Comparison of ENCODE assay signal across 13 mouse cellular contexts in the genomic region with DNA sequence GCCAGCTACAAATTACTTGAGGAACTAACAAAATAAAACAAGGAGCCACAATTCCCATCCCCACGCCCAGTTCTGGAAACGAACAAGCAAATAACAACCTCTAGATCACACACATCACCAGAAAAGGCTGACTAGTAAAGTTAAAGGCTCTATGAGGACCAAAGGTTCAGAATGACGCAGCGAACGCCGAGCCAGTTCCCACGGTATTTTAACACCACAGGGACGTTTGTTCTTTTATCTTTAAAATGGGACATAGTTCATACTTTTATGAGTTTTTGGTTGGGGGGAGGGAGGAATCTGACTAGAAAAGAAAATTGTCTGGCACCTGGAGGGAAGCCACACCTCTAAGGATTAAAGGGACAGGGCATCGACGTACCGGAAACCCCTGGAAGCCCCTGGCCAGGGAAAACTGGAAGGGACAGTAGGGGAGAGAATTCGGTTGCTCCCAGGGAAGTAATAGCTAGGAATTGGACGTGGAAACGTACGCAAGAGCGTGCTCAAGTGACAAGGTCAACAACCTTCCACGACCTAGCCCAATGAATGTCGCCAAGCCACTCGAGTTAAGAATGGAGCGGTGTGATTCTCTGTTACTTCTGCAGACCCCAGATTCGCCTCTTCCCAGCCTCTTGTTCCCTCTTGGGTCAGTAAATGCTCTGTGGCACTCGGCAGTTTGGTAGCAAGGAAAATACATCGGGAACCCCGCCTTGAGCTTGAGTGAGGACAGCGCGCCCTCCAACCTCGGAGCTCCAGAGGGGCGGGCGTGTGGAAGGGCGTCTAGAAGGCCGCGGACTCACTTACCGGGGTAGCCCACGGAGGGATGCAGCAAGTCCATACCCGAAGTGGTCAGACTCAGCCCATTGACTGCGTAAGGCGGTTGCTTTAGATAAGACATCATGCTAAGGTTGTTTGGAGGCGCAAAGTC. TPM values are rescaled to one million over a fixed set of nuclear protein-coding genes. Genes with fewer than 3 reads are reported as not detected.
DNase-seq lines count a peak whose midpoint lies in the region; ATAC-seq and TF ChIP-seq lines count a peak whose summit lies in the region.
"Had no signal": no experiment of that assay in that cellular context is flagged by ENCODE, and none has a peak within 500 bp of the region (broad histone marks: within the 10 kb centered on the region; RNA-seq: fewer than 3 reads in every experiment).

No protein-coding gene starts in this region.

- H3K4me1 ChIP-seq in heart, embryonic 11.5 days (ENCODE audit: control insufficient read depth, insufficient read depth, low read length) = 0 out of 2 replicates have a peak, but pooled peaks cover 8% of the 10 kb centered on the region
- H3K4me1 ChIP-seq in embryonic facial prominence, embryonic 11.5 days (ENCODE audit: control insufficient read depth, insufficient read depth, low read length) = no peaks in the 10 kb centered on the region; the same call in 1 of the 2 replicates
- H3K4me1 ChIP-seq in hindbrain, embryonic 12.5 days = peaks cover 8% of the 10 kb centered on the region; the same call in 1 of the 2 replicates
- H3K4me1 ChIP-seq in midbrain, postnatal 0 days (ENCODE audit: insufficient read depth, low read length) = no peaks in the 10 kb centered on the region
- H3K4me1 ChIP-seq in kidney, embryonic 14.5 days (ENCODE audit: control insufficient read depth, insufficient read depth, low read length) = no peaks in the 10 kb centered on the region

- no peak for ATAC-seq in heart, embryonic 11.5 days (replicated peaks; ENCODE audit: insufficient number of reproducible peaks, low FRiP score, low TSS enrichment)
- no peak for ATAC-seq in embryonic facial prominence, embryonic 11.5 days (replicated peaks; ENCODE audit: insufficient number of reproducible peaks, low FRiP score, low TSS enrichment, low read depth)
- no peak for ATAC-seq in hindbrain, embryonic 12.5 days (ENCODE audit: low FRiP score)
- no peak for ATAC-seq in midbrain, postnatal 0 days (ENCODE audit: low FRiP score)
- no peak for ATAC-seq in kidney, embryonic 14.5 days (ENCODE audit: low FRiP score, low TSS enrichment)

- no peaks in the 10 kb centered on the region for H3K36me3 ChIP-seq in heart, embryonic 11.5 days (ENCODE audit: control insufficient read depth, insufficient read depth, low read length)
- no peaks in the 10 kb centered on the region for H3K36me3 ChIP-seq in embryonic facial prominence, embryonic 11.5 days (replicated peaks; ENCODE audit: control insufficient read depth, insufficient read depth, low read depth, low read length)
- no peaks in the 10 kb centered on the region for H3K36me3 ChIP-seq in hindbrain, embryonic 12.5 days
- H3K36me3 ChIP-seq in midbrain, postnatal 0 days (ENCODE audit: insufficient read depth, low read length) = no peaks in the 10 kb centered on the region
- H3K36me3 ChIP-seq in kidney, embryonic 14.5 days (ENCODE audit: control insufficient read depth, insufficient read depth, low read length) = no peaks in the 10 kb centered on the region
- H3K36me3 ChIP-seq: liver, embryonic 13.5 days had no signal

- H3K27me3 ChIP-seq in heart, embryonic 11.5 days (ENCODE audit: control insufficient read depth, insufficient read depth, low read length) = peaks cover 76% of the 10 kb centered on the region
- peaks cover 62% of the 10 kb centered on the region for H3K27me3 ChIP-seq in embryonic facial prominence, embryonic 11.5 days (ENCODE audit: control insufficient read depth, insufficient read depth, low read length)
- peaks cover 92% of the 10 kb centered on the region for H3K27me3 ChIP-seq in hindbrain, embryonic 12.5 days
- peaks cover 23% of the 10 kb centered on the region for H3K27me3 ChIP-seq in midbrain, postnatal 0 days (ENCODE audit: insufficient read depth, low read length)
- H3K27me3 ChIP-seq in kidney, embryonic 14.5 days (ENCODE audit: control insufficient read depth, insufficient read depth, low read length) = peaks cover 90% of the 10 kb centered on the region

- no peak for TF ChIP-seq CTCF in midbrain, postnatal 0 days (IDR thresholded peaks at IDR 0.05)

- WGBS in heart, embryonic 11.5 days (ENCODE audit: insufficient replicate concordance) = 2% methylated on average over 38 of the region's 38 CpGs
- WGBS in embryonic facial prominence, embryonic 11.5 days = 6% methylated on average over 38 of the region's 38 CpGs
- WGBS in hindbrain, embryonic 12.5 days = 9% methylated on average over 38 of the region's 38 CpGs
- WGBS in midbrain, postnatal 0 days = 5% methylated on average over 38 of the region's 38 CpGs
- 2% methylated on average over 38 of the region's 38 CpGs for WGBS in kidney, embryonic 14.5 days

- intact Hi-C loops in left cerebral cortex, postnatal 4 days (cut with DNase I) = no loop called here

- peak overlapping the region; percentile 35 for H3K4me2 ChIP-seq in heart, embryonic 11.5 days
- peak overlapping the region; percentile 24; the same call in 1 of the 2 replicates for H3K4me2 ChIP-seq in embryonic facial prominence, embryonic 11.5 days (ENCODE audit: low read depth, low read length)
- H3K4me2 ChIP-seq in hindbrain, embryonic 12.5 days (replicated peaks) = peak overlapping the region; percentile 15
- H3K4me2 ChIP-seq in midbrain, postnatal 0 days (ENCODE audit: low read depth, low read length, poor library complexity, severe bottlenecking) = peak overlapping the region; percentile 51
- H3K4me2 ChIP-seq in kidney, embryonic 14.5 days (replicated peaks; ENCODE audit: low read depth, low read length) = no peak overlapping the region
- H3K4me2 ChIP-seq: liver, embryonic 13.5 days had no signal

- no peak overlapping the region for H3K27ac ChIP-seq in heart, embryonic 11.5 days (ENCODE audit: low read depth, low read length)
- no peak overlapping the region for H3K27ac ChIP-seq in embryonic facial prominence, embryonic 11.5 days (replicated peaks; ENCODE audit: low read depth, low read length)
- no peak overlapping the region for H3K27ac ChIP-seq in hindbrain, embryonic 12.5 days
- H3K27ac ChIP-seq in midbrain, postnatal 0 days (ENCODE audit: low read depth, low read length) = peak overlapping the region; percentile 69
- no peak overlapping the region for H3K27ac ChIP-seq in kidney, embryonic 14.5 days (ENCODE audit: low read depth, low read length)
- H3K27ac ChIP-seq: liver, embryonic 13.5 days had no signal

- no peak overlapping the region for H3K9ac ChIP-seq in heart, embryonic 11.5 days (ENCODE audit: low read depth, low read length)
- no peak overlapping the region; the same call in 1 of the 2 replicates for H3K9ac ChIP-seq in embryonic facial prominence, embryonic 11.5 days (replicated peaks; ENCODE audit: low read length)
- H3K9ac ChIP-seq in hindbrain, embryonic 12.5 days = 0 out of 2 replicates have a peak overlapping the region, but pooled peaks have one; percentile 3
- peak overlapping the region; percentile 59 for H3K9ac ChIP-seq in midbrain, postnatal 0 days (replicated peaks; ENCODE audit: low read length, poor library complexity, severe bottlenecking)
- H3K9ac ChIP-seq in kidney, embryonic 14.5 days (ENCODE audit: low read depth, low read length) = no peak overlapping the region
- H3K9ac ChIP-seq: liver, embryonic 13.5 days had no signal

- no peak overlapping the region for H3K4me3 ChIP-seq in heart, embryonic 11.5 days (ENCODE audit: low read depth, low read length)
- peak overlapping the region; percentile 17; the same call in 1 of the 2 replicates for H3K4me3 ChIP-seq in embryonic facial prominence, embryonic 11.5 days (ENCODE audit: low read depth, low read length)
- peak overlapping the region; percentile 15 for H3K4me3 ChIP-seq in hindbrain, embryonic 12.5 days
- H3K4me3 ChIP-seq in midbrain, postnatal 0 days (ENCODE audit: low read depth, low read length) = peak overlapping the region; percentile 43
- no peak overlapping the region for H3K4me3 ChIP-seq in kidney, embryonic 14.5 days (ENCODE audit: low read length)
- H3K4me3 ChIP-seq: liver, embryonic 13.5 days had no signal

- H3K9me3 ChIP-seq in heart, embryonic 11.5 days (replicated peaks; ENCODE audit: control insufficient read depth, low read length) = no peaks in the 10 kb centered on the region
- no peaks in the 10 kb centered on the region for H3K9me3 ChIP-seq in embryonic facial prominence, embryonic 11.5 days (replicated peaks; ENCODE audit: control insufficient read depth, low read length)
- H3K9me3 ChIP-seq in hindbrain, embryonic 12.5 days (replicated peaks) = no peaks in the 10 kb centered on the region
- no peaks in the 10 kb centered on the region for H3K9me3 ChIP-seq in midbrain, postnatal 0 days (ENCODE audit: low read length)
- H3K9me3 ChIP-seq in kidney, embryonic 14.5 days (ENCODE audit: control insufficient read depth, low read length) = no peaks in the 10 kb centered on the region
- H3K9me3 ChIP-seq: liver, embryonic 13.5 days had no signal

- no peak for DNase-seq in heart, adult 8-10 months (ENCODE audit: low spot score)
- DNase-seq in embryonic facial prominence, embryonic 11.5 days (ENCODE audit: low spot score) = no peak
- no peak for DNase-seq in midbrain, postnatal 0 days (ENCODE audit: low spot score)
- no peak for DNase-seq in adrenal gland, adult 2 months
- no peak for DNase-seq in left cerebral cortex, postnatal 4 days
- DNase-seq: liver, embryonic 13.5 days had no signal

RNA-seq across cellular contexts. Expression of a gene that starts 11.7 kb away (rescaled TPM):
- 0.52 TPM in 1 of 2 replicates, not detected in the other for polyA plus RNA-seq in heart, embryonic 11.5 days (2014; fragmentation: Nextera tagmentation; extraction: Ambion mirVana)
- total RNA-seq in heart, adult 8-10 months (2022) = under 1 TPM in 1 of 4 experiments, not detected in 3; 0.19 TPM
- polyA plus RNA-seq in embryonic facial prominence, embryonic 11.5 days (2014; fragmentation: Nextera tagmentation; extraction: Ambion mirVana) = 16.6 and 20.5 TPM in 2 replicates
- 15.8 and 20.3 TPM in 2 replicates for polyA plus RNA-seq in hindbrain, embryonic 12.5 days (2016; fragmentation: Nextera tagmentation; extraction: Ambion mirVana)
- total RNA-seq in midbrain, postnatal 0 days (2014; rRNA removed) = 90.3 and 93.2 TPM in 2 replicates
- polyA plus RNA-seq in midbrain, postnatal 0 days (2015; fragmentation: Nextera tagmentation; extraction: Ambion mirVana) = 61.2 and 62.0 TPM in 2 replicates
- total RNA-seq in adrenal gland, adult 2 months (2021) = not detected
- not detected in 2 replicates for polyA plus RNA-seq in adrenal gland, adult 2 months (2012; rRNA removed)
- total RNA-seq in left cerebral cortex, postnatal 4 days (2021) = under 1 TPM; 0.36 to 0.64 TPM
- not detected in 2 replicates for polyA plus RNA-seq in kidney, embryonic 14.5 days (2014; fragmentation: Nextera tagmentation; extraction: Ambion mirVana)
- total RNA-seq: gastrocnemius, postnatal 4 days; megakaryocyte-erythroid progenitor cell, adult 5-6 weeks had no signal
- polyA plus RNA-seq: C2C12; liver, embryonic 13.5 days; stomach, embryonic 14.5 days had no signal

Comparison
In these comparisons a context has a peak if more than half of its experiments do, and no peak if none do; other contexts are left out.
1. H3K4me3 ChIP-seq: peak in embryonic facial prominence, embryonic 11.5 days (single experiment), hindbrain, embryonic 12.5 days (single experiment) and midbrain, postnatal 0 days (single experiment); none in heart, embryonic 11.5 days (single experiment) and kidney, embryonic 14.5 days (single experiment).
2. H3K9ac ChIP-seq: peak in hindbrain, embryonic 12.5 days (single experiment) and midbrain, postnatal 0 days (single experiment); none in heart, embryonic 11.5 days (single experiment), embryonic facial prominence, embryonic 11.5 days (single experiment) and kidney, embryonic 14.5 days (single experiment).
3. RNA of a gene that starts 11.7 kb away (polyA plus RNA-seq): 61.2 to 62.0 TPM in midbrain, postnatal 0 days, 16.6 to 20.5 TPM in embryonic facial prominence, embryonic 11.5 days and 15.8 to 20.3 TPM in hindbrain, embryonic 12.5 days; 0.52 TPM in heart, embryonic 11.5 days, not detected in adrenal gland, adult 2 months and not detected in kidney, embryonic 14.5 days; every median in the first group is over 10 times any median in the second.